Mouse (Mus musculus) thymus, adult 18-20 months (tissue): ENCODE results near the gene Tmem54.
A peak's percentile ranks its signal among the peaks of the same experiment; 100 is the strongest.

Experiments used
- DNase-seq, 2 experiments: peaks; one replicate each; pipeline ENCODE4 v3.0.0; 2022; ENCODE audit warnings: mixed read lengths in 2 of 2

The Tmem54 gene

DNA sequence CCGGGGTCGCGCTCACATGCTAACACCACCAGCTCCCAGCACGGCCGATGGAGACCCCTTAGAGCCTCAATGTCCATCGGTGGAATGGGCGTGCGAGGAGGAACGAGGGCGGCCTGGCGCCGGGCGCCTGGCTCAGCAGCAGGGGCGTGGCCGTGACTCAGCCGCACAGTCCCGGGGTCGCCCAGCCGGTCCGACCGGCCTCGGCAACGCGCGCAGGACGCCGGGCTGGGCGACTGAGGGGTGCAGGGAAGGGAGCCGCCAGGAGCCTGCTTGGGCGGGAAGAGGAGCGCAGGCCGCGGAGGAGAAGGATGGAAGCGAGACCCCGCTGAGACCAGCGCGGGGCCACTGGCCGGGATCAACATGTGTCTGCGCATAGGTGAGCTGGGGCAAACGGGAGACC is at the start of gene Tmem54:
Gene Tmem54, plus strand, starts transcription at position 193 of the 400 bp plus-strand sequence.
- no peak for DNase-seq

DNA sequence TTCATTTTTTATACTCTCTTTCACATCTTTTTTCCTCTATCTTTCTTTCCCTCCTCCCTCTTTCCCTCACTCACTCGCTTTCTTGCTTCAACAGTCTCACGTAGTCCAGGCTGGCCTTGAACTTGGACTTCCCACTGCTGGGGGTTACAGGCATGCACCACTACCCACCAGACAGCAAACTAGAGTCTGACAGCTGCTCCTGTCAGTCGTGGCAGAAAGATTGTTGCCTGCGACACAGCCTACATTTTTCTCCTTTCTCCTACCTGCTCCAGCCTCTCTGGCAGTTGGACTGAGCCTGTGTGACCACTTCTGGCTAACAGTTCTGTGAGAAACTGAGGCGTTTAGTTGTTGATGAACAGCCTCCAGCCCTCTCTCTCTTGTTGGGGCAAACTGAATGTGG is 49.8 kb upstream of the Tmem54 start:
- DNase-seq, result no peak

GRCm38 (mm10) chr4:129057533-129058206 is 47.7 kb upstream of the Tmem54 start:
- DNase-seq, result peak; percentile 92 to 93

GRCm38 (mm10) chr4:129058207-129059092 is 46.9 kb upstream of the Tmem54 start, which contains the start of gene Rnf19b:
Rnf19b (plus strand) TSS chr4:129058271.
- DNase-seq, result peak; percentile 28 to 49

DNA sequence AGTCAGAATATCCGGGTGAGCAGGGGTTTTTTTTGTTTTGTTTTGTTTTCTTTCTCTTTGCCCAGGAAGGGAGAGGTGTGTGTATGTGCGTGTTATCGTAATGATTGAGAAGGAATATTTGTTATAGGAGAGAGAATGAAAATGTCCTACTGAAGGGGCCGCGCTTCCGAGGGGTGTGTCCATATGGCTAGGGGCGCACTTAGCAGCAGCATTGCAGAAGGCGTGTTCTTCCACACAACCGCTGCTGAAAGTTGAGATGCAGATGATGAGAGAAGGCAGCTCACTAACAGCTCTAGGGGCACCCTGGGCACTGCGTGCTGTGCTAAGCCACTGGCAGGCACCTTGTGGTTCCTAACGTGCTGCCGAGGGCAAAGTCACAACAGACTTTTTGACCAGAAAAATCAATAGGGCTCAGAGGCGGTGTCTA is 46.2 kb upstream of the Tmem54 start:
- DNase-seq, result peak; percentile 9 to 31

DNA sequence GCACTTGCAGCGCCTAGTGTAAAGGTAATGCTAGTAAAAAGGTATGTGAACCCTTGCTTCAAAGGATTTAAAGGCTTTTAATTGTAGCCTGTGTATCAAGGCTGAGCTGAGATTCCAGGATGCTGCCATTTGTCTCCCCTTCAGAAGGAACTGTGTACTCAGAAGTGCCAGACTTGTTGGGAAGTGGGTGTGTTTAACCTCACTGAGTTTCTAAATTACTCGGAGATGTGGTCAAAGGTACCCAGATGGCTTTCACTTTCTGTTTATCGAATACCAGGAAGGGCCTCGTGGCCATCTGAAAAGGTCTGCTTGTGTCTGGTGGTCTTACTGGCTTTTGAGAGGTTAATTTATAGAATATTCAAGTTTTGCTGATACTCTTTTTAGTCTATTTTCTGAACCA is 45.4 kb upstream of the Tmem54 start:
- DNase-seq, result no peak

DNA sequence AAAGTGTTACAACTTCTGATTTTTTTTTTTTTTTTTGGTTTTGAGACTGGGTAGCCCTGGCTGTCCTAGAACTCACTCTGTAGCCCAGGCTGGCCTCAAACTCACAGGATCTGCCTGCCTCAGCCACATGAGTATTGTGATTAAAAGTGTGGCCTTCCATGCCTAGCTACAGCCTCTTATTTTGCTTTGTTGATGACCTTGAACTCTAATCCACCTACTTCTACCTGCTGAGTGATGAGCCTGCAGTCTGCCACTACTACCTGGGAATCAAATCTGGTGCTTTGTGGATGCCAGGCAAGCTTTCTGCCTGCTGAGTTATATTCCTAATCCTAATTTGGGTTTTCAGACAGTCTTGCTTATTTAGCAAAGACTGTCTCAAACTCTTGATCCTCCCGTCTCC is 43.9 kb upstream of the Tmem54 start:
- no peak for DNase-seq

DNA sequence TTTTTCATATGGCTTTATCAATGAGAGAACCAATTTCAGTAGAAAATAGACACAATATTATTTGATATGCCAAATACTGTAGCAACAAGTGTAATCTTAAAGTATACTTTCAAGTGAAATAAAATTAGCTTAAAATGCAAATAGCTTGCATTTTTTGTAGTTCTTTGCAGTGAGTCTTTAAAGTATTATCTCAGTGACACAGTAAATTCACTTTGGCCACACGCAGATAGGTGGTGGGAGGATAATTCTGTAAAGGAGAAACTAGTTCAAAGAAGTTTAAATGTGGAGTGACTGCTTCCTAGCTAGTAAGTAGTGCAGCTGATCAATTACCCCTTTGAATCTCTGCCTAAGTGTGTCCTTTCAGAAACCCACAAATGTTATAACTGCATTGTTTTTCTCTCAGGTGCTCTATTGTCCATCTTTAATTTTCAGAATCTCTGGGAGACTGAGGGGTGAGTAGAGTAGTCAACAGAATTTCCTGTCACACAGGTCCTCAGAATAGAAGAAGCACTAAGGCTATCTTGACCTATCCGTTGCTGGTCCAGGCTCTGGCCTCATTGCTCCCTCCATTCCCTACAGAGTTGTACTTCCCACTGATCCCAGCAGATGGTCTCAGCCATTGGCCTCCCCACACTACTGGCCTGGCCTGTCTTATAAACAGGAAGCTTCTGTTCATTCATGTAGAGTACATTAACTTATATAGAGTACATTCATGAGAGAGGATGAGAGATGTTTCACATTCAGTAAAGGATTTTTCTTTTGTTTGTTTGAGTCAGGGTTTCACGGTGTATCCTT is 42.9 kb upstream of the Tmem54 start:
- no peak for DNase-seq

DNA sequence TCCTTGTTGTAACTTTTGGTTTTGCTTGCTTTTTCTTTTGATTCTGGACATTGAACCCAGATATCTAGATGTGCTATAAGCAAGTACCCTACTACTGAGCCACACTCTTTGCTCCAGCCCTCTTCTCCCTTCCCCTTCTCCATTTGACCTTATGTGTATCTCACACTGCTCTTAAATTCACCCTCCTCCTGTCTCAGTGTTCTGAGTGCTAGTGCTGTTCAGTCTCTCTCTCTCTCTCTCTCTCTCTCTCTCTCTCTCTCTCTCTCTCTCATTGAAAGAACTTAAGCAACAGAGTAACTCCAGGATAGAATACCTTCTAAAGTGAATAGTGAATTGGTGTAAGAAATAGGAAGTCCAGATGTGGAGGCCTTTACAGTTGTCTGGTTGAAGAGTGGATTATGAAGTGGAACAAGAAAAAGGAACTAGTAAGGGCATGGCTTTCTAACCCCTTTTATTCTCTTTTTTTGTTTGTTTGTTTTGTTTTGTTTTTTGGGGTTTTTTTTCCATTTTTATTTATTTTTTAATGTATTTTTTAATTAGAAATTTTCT is 39.6 kb upstream of the Tmem54 start:
- DNase-seq, result no peak

GRCm38 (mm10) chr4:129067638-129068415 is 37.5 kb upstream of the Tmem54 start:
- no peak for DNase-seq

DNA sequence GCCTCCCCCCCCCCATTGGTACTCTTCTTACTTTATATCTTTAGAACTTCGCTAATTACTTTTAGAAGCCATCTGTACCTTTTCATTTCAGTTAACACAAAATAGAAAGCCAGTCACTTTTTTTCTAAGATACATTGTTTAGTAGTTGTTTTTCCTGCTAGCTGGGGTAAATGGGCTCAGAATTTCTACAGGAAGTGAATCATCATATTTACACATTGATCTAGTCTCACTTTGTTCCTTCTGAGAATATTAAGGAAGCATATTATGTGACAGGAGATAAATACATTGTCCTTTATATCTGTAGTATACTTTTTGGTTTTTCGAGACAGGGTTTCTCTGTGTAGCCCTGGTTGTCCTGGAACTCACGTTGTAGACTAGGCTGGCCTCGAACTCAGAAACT is 36.5 kb upstream of the Tmem54 start:
- no peak for DNase-seq

- no peak for DNase-seq
Observed at GRCm38 (mm10) chr4:129079126-129079525, 26.2 kb upstream of the Tmem54 start.

GRCm38 (mm10) chr4:129081041-129081440 is 24.3 kb upstream of the Tmem54 start:
- DNase-seq, result no peak

- DNase-seq, result no peak
Observed at GRCm38 (mm10) chr4:129081512-129081911, 23.8 kb upstream of the Tmem54 start.

GRCm38 (mm10) chr4:129081939-129082338 is 23.4 kb upstream of the Tmem54 start:
- DNase-seq, result no peak

- DNase-seq, result peak; percentile 24 to 44
Observed at GRCm38 (mm10) chr4:129082379-129083115, 22.8 kb upstream of the Tmem54 start.

- DNase-seq, result no peak
Observed at GRCm38 (mm10) chr4:129084896-129085295, 20.5 kb upstream of the Tmem54 start.

DNA sequence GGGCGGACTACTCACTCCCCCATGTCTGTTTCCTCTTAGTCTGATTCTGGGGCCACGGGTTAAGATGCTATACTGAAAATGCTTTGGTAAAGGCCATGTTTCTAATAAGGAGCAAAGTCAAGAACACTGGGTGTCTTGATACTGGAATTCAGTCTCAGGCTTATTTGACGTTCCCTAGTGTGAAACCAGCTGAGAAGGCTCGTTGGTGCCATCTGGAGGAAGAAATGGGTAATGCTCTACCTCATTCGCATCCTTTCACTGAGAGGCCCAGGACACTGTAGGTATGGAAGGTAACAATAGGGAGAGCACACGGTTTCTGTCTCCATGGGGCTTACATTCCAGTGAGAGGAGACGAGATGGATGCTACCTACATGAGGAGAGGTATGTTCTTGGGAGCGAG is 19.3 kb upstream of the Tmem54 start:
- peak in 1 of 2 experiments; percentile 7 for DNase-seq

- DNase-seq, result no peak
Observed at GRCm38 (mm10) chr4:129087850-129088249, 17.5 kb upstream of the Tmem54 start.

- no peak for DNase-seq
Observed at GRCm38 (mm10) chr4:129095276-129095675, 10.1 kb upstream of the Tmem54 start.

DNA sequence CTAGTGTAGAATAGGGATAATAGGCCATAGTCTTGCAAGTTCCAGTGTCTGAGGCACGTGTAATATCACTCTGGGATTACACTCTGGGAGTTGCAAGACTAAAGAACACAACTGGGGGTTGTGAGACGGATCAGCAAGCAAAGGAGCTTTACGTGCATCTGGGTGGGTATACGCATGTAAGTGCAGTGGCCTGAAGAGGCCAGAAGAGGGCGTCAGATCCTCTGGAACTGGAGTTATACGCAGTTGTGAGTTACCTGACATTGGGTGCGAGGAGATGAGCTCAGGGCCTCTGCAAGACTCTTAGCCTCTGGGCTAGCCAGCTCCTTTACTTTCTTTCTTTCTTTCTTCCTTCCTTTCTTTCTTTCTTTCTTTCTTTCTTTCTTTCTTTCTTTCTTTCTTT is 8.3 kb upstream of the Tmem54 start:
- DNase-seq, result no peak
